Mouse (Mus musculus) natural killer cell, adult 2 months (primary cell): ENCODE results near the gene Col26a1.

Experiments used
- DNase-seq, 2 experiments: peaks; one replicate each; pipeline ENCODE4 v3.0.0; 2022; ENCODE audit warnings: low spot score in 2 of 2

Col26a1 gene

DNA sequence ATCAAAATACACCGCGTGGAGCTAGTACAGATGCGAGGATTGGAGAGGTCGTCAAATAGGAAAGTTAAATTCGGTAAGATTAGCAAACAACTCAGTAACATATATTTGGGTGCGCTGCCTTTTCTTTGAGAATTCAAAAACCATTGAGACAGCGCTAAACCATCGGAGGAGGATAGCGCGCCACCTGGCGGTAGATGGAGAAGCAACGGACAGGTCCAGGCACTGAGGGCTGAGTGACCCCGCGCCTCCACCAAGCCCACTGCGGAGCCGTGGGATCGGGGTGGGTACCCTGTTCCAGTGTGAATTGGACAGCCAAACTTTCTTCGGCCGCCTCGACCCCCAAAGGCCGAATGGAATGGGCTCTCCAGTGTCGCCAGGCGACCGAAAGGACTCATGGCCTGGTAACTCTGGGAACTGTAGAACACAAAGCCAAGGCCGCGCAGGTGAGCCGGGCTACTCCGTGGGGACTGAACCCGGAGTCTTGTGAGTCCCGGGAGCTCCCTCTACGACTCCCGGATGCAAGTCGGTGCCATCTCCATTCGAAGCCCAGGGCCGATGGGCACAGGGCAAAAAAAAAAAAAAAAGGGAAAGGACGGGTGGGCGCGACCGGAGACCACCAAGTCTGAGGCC lies 1.5 kb downstream of the Col26a1 start:
- DNase-seq = peak; percentile 46 to 75

GRCm38 (mm10) chr5:136880101-136880500 lies 2.9 kb downstream of the Col26a1 start:
- no peak for DNase-seq

DNA sequence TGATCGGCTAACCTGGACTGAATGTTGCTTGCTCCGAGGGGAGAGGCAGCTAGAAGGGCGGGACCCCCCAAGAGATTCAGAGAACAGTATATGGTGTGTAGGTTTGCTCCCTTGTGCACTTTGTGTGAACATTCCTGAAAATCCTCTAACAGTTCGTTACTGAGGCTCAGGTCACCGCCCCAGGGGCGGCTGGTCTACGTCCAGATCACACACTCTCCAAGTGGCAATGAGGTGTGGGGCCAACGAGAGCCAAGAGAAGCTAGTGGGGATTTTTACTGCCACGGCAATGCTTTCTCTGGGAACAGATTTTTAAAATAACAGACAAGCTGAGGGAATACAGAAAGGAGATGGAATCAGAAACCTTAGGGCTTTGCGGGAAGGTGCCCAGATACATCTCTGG lies 8.7 kb downstream of the Col26a1 start:
- no peak for DNase-seq

- no peak for DNase-seq
Measured at GRCm38 (mm10) chr5:136872417-136872816, 10.6 kb downstream of the Col26a1 start.

DNA sequence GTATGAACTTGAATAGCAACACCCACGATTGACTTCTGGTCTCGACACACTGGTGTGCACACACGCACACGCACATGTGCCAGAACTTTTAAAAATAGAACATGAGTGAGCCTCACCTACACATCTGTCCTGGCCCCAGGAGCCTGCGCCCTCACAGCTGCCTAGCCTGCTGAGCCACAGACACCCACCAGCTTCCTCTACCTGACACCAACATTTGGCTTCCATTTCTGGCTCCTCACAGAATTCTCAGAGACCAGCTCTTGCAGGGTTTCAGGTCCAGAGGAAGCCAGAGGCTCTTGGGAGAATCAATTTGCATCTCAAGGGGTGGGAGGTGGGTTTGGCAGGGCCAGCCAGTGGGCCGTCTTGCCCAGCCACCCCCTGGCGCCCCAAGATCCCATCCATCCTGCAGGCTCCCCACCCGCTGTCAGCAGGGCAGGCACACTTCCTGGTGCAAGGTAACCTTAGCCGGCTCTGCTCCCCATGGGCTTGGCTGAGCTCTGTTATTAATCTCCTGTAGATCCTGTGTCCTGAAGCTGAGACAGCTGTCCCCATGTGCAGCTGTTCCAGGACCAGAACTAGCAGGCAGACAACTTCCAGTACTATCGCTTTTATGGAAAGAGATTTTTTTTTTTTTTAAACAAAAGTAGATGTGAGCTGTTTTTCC lies 13.4 kb downstream of the Col26a1 start:
- no peak for DNase-seq

GRCm38 (mm10) chr5:136867706-136868105 lies 15.3 kb downstream of the Col26a1 start:
- no peak for DNase-seq

DNA sequence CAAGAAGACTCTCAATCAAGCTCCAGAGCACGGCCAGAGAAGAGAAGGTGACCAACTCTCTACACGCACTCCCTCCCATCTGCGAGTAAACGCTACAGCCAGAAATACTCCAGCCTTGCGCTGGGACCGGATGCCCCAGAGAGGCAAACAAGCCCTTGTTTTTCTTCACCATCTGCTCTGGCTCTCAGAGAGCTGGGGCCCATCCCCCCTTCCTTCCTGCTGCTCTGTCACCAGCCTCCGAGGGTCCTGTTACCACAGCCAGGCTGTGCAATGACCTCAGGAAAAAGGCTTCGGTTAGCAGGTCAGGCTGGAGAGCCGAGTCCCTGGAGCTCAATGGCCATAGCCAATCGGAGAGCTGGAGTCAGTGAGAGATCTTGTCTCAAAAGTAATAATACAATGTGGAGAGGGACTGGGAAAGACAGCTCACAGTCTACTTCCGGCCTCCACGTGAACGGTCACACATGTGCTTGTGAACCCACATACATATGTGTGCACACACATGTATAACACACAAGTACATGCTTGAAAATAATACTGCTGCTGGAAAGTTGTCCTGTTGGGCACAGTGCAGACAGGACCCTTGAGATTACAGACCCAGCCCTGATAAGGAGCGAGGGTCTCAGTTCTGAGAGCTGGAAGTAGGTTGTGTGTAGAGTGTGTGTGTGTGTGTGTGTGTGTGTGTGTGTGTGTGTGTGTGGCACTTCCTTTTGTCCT lies 18.9 kb downstream of the Col26a1 start:
- DNase-seq = peak; percentile 36 to 53

- no peak for DNase-seq
Measured at GRCm38 (mm10) chr5:136863276-136863675, 19.7 kb downstream of the Col26a1 start.

DNA sequence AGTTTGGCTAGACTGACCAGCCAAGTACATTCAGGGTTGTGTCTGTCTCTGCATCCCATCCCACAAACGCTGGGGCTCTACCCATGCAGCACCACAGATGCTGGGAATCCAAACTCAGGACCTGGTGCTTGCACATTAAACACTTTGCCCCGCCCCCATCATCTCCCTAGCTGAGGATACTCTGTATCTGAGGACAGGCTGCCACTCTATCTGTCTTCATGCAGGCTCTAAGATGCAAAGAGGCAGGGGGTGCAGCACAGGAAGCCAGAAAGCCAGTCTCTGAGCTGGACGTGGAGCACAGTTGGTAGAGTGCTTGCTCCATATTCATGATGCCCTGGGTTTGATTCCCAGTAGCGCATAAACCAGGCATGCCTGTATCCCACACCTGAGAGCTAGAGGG lies 20.2 kb downstream of the Col26a1 start:
- no peak for DNase-seq

GRCm38 (mm10) chr5:136861191-136861940 lies 21.6 kb downstream of the Col26a1 start:
- no peak for DNase-seq

DNA sequence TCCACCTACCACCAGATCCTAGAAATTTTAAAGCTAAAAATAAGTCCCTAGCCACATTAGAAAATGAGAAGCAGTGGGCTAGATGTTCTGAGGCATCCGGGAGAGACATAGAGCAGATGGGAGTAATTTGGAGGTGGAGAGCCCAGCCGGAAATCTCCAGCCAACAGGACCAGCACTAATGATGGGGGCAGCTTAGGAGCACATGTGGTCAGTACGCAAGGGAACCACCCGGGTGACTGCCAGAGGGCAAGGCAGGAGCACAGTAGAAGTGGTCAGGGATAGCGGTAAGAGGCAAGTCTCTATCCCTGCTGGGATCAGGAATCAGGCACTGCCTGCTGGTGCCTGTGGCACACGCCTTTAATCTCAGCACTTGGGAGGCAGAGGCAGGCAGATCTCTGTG lies 32.3 kb downstream of the Col26a1 start:
- DNase-seq = no peak

DNA sequence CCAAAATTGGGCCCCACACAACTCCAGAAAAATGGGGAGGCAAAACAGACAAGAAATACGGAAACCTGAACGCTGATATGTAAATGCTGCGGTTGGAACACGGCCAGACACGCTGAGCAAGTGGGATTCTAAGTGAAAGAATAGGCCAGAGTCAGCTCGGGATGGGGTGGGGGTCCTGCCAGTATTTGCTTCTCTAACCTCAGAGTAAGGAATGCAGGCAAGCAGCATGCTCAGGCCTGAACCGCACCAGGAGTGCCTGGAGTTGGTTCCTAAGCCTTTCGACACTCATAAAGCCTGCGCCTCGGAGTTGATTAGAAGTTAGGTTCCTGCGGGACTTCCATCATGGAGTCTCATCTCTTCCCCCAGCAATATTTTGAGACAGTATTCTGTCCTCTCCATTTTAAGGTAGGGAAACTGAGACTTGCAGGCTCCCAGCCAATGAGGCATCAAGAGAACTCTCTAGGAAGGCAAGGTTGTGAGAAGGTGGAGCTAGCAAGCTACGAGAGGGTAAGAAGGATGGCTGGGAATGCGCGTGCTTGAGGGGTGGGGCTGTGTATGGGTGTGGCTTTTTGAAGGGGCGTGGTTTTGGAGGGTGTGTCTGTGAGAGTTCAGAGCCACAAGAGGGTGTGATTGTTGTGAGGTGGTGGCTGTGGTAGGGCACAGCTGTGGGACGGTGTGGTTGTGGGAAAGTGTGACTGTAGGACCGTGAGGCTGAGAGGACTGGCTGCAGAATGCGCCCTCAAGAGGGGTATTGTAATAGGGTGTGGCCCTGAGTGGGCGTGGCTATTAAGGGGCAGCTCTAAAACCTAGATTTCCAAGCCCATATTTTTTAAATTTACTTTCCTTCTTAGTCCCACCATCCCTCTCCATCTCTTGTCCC lies 36.4 kb downstream of the Col26a1 start:
- DNase-seq = no peak

GRCm38 (mm10) chr5:136843930-136844329 lies 39.1 kb downstream of the Col26a1 start:
- DNase-seq = no peak

GRCm38 (mm10) chr5:136840036-136840435 lies 43.0 kb downstream of the Col26a1 start:
- DNase-seq = peak in 1 of 2 experiments; percentile 44

GRCm38 (mm10) chr5:136833053-136833452 lies 50.0 kb downstream of the Col26a1 start:
- DNase-seq = no peak

DNA sequence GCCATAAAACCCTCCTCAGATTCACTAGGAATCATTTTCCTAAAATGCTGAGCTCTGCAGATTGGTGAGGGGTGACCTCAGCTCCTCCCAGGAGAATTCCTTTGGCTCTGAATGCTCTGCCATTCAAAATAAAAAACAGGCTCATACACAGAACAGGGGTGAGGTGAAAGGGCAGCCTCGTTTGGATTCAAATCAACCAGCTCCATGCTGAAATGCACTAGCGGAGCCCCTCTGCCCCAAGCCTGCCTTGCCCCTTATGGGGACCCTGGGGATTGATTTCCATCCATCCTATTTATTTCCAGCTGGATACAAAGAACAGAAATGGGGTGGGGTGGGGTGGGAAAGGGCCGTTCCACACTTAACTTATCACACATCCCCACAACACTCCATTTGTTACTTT lies 52.9 kb downstream of the Col26a1 start:
- no peak for DNase-seq

DNA sequence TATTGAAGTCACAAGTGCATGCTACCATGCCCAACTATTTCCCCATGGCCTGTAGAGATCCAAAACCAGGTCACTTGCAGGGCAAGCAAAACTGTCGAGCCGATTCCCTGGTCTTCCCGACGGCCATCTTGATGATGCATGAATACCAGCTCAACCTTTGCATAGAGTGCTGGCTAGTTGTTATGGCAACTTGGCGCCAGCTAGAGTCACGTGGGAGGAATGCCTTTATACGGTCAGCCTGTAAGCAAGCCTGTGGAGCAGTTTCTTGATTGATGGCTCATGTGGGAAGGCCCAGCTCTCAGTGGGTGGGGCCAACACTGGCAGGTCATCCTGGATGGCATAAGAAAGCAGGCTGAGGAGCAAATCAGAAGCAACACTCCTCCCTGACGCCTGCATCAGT lies 61.0 kb downstream of the Col26a1 start:
- no peak for DNase-seq

GRCm38 (mm10) chr5:136820911-136821310 lies 62.1 kb downstream of the Col26a1 start:
- no peak for DNase-seq

GRCm38 (mm10) chr5:136819686-136820085 lies 63.3 kb downstream of the Col26a1 start:
- no peak for DNase-seq

DNA sequence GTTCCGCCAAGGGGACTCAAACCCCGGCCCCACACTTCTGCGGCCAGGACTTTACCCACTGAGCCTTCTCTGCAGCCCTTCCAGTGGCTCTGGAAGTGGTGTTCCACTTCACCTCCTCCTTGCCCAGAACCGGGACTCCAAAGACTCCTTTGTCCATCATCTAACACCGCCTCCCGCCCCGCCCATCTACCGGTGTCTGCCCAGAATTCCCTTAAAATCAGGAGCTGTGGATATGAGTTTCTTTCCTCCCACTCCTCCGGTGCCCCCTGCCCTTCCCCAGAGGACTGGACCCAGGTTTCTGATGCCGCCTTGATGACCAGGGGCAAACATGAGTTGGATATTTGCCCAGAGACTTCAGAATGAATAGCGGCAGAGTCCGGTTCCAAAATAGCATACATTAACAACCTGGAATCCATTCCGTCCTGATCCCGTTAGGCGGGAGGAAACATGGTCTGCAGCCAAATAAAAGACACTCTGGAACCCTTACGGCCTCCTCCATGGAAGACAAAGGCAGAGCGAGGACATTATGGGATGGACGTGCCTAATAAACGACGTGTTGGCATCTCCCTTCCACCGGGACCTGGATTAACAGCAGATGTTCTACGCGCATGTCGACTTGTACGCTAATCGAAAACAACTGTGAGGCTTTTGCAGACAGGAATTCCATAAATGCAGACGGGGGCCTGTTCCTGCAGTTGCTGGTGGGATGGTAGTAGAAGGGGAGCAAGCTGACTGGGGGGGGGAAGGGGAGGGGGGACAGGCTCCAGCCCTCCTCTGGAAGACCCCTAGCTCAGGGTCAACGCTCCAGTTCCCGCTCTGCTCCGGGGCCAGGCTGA lies 72.3 kb downstream of the Col26a1 start:
- no peak for DNase-seq
